Mouse (Mus musculus) midbrain, embryonic 10.5 days (tissue): ENCODE measurements around the gene Rraga. TPM values are rescaled to one million over a fixed set of nuclear protein-coding genes. Genes with fewer than 3 reads are reported as not detected.
"Not testable (repeated sequence)": the region's sequence is repeated elsewhere in the genome, so short reads cannot be mapped to it uniquely, and the experiment has no call there.

Experiments used
- DNase-seq: peaks from one replicate; pipeline ENCODE4 v3.0.0-alpha.2; 2017; ENCODE audit warnings: low spot score
- H3K27ac ChIP-seq: fragments of 300-500 bp; sonication (generic); replicated peaks from 2 replicates; pipeline ENCODE4 v1.5.1; 2016; ENCODE audit warnings: mild to moderate bottlenecking
- H3K27me3 ChIP-seq: fragments of 300-500 bp; sonication (generic); 2 replicates; pipeline ENCODE4 v1.6.1; 2016; ENCODE audit warnings: low read depth, mild to moderate bottlenecking; ENCODE audit not compliant: poor library complexity, severe bottlenecking
- H3K36me3 ChIP-seq: fragments of 300-500 bp; sonication (generic); 2 replicates; pipeline ENCODE4 v1.6.1; 2016; ENCODE audit warnings: mild to moderate bottlenecking, moderate library complexity
- H3K4me1 ChIP-seq: fragments of 300-500 bp; sonication (generic); 2 replicates; pipeline ENCODE4 v1.6.1; 2016
- H3K4me3 ChIP-seq: fragments of 300-500 bp; sonication (generic); 2 replicates; pipeline ENCODE4 v1.5.1; 2016; ENCODE audit warnings: mild to moderate bottlenecking, moderate library complexity
- H3K9me3 ChIP-seq: fragments of 300-500 bp; sonication (generic); replicated peaks from 2 replicates; pipeline ENCODE4 v1.6.1; 2016; ENCODE audit warnings: mild to moderate bottlenecking
- WGBS: fragments of 180-500 bp; shearing (Covaris S2); methylation state at CpG from one replicate; pipeline ENCODE4 v1.1.7; 2016; 5-methylcytosine and 5-hydroxymethylcytosine counted together
- polyA plus RNA-seq: library from polyadenylated mRNA; unstranded; fragments of >200 nt; fragmentation: Nextera tagmentation; extraction: Ambion mirVana; gene quantifications from 2 replicates; pipeline ENCODE4 v1.2.1, GENCODE M21; 2016

Gene Rraga
- polyA plus RNA-seq, 1 experiment from 2014 or later = 62.5 TPM

- Histone ChIP-seq H3K4me1 (no peaks in the 10 kb centered on the region), H3K27ac (no peak overlapping the region), H3K9me3 (no peaks in the 10 kb centered on the region), H3K4me3 (no peak overlapping the region), H3K36me3 (no peaks in the 10 kb centered on the region), H3K27me3 (no peaks in the 10 kb centered on the region)
- WGBS = 81% methylated on average over 2 of the region's 2 CpGs
- no peak for DNase-seq
Observed at GRCm38 (mm10) chr4:86620506-86620905, 45.0 kb downstream of the Rraga start.

- Histone ChIP-seq H3K4me3 (no peak overlapping the region), H3K9me3 (no peaks in the 10 kb centered on the region), H3K27me3 (no peaks in the 10 kb centered on the region), H3K36me3 (no peaks in the 10 kb centered on the region), H3K4me1 (no peaks in the 10 kb centered on the region), H3K27ac (no peak overlapping the region)
- 77% methylated on average over 3 of the region's 3 CpGs for WGBS
- DNase-seq = no peak
Observed at GRCm38 (mm10) chr4:86622116-86622515, 46.6 kb downstream of the Rraga start.

GRCm38 (mm10) chr4:86622532-86622931 lies 47.1 kb downstream of the Rraga start:
- H3K4me3 ChIP-seq, H3K4me1 ChIP-seq, H3K36me3 ChIP-seq, H3K27ac ChIP-seq, H3K9me3 ChIP-seq, H3K27me3 ChIP-seq, DNase-seq: not testable (repeated sequence)
- WGBS = 92% methylated on average over 1 of the region's 1 CpGs

GRCm38 (mm10) chr4:86625463-86625862 lies 50.0 kb downstream of the Rraga start:
- 86% methylated on average over 5 of the region's 5 CpGs for WGBS
- H3K27ac ChIP-seq = no peak overlapping the region
- H3K36me3 ChIP-seq = no peaks in the 10 kb centered on the region
- DNase-seq = no peak
- no peaks in the 10 kb centered on the region for H3K4me1 ChIP-seq
- no peaks in the 10 kb centered on the region for H3K9me3 ChIP-seq
- H3K4me3 ChIP-seq = no peak overlapping the region
- no peaks in the 10 kb centered on the region for H3K27me3 ChIP-seq

GRCm38 (mm10) chr4:86626496-86626895 lies 51.0 kb downstream of the Rraga start:
- DNase-seq, H3K27me3 ChIP-seq, H3K9me3 ChIP-seq, H3K36me3 ChIP-seq, H3K4me3 ChIP-seq, H3K4me1 ChIP-seq, H3K27ac ChIP-seq: not testable (repeated sequence)
- 91% methylated on average over 7 of the region's 7 CpGs for WGBS

Other genes with a start within 250 kb of the Rraga start
- gene Saxo1, start 17.3 kb upstream of the Rraga start, polyA plus RNA-seq = not detected in 2 replicates
- gene Haus6, start 36.4 kb downstream of the Rraga start, polyA plus RNA-seq = 29.1 and 30.7 TPM in 2 replicates
- gene Plin2, start 94.4 kb downstream of the Rraga start, polyA plus RNA-seq = 76.2 and 79.3 TPM in 2 replicates
- 4.2 and 5.1 TPM in 2 replicates for gene Dennd4c, start 172.9 kb downstream of the Rraga start, polyA plus RNA-seq